Mouse (Mus musculus) cerebellum, adult (tissue): ENCODE measurements around the gene Olfr203.
"Not testable (repeated sequence)": the region's sequence is repeated elsewhere in the genome, so short reads cannot be mapped to it uniquely, and the experiment has no call there.

Source experiments
- ATAC-seq: cut with Nextera tagmentation; 2 replicates; pipeline ENCODE4 v1.9.2; 2017; ENCODE audit warnings: mild to moderate bottlenecking, moderate library complexity, mixed read lengths; ENCODE audit not compliant: insufficient number of reproducible peaks, low FRiP score, low TSS enrichment

Olfr203 gene

DNA sequence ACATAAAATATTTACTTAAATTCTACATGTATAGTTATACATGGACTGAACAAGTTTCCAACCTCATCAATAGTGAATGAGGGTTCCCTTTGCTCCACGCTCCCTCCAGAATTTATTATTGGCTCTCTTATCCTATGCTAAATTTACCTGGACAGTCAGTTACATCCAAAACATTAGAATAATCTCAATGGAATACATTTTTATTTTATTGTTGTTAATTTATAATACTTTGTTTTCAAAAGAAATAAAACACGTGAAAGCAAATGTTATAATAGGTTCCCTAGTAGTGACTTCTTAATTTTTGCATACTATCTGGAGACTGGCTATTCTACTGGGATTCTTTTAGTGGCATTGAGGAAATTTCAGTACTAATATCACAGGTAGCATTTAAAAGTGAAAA is at the start of gene Olfr203:
Gene Olfr203 (plus strand): TSS at position 301 of the 400 bp plus-strand sequence.
- ATAC-seq, result no peak

DNA sequence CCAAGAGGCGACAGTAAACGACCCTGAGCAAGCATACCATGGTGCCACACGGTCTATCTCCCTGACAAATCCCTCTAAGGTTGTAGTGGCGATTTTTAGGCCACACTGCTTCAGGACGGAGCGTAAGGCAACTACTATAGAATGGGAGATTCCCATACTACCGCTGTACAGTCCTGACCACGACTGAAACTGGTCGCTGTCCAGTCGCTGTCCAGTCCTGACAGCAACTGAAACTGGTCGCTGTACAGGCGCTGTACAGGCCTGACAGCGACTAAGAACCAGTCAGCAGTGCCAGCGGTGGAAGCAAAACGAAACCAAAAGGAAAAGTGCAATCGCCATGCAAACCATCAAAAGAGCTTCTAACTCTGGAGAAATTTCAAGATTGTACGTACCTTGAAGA is 49.0 kb upstream of the Olfr203 start:
- ATAC-seq, result no peak

DNA sequence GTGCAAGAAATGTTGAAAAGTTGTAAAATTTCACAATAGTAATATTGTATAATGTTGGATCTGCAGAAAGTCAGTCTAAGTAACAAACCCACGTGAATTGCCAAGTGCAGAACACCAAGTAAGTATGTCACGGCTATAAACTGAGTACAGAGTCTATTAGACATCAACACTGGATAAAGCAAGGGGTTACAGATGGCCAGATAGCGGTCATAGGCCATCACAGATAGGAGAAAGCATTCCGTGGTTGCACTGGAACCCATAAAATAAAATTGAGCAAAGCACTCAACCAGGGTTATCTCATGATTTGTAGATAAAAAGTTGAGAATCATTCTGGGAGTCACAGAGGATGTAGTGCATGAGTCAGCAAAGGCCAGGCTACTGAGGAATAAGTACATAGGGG is 29.6 kb upstream of the Olfr203 start:
- ATAC-seq, result not testable (repeated sequence)

DNA sequence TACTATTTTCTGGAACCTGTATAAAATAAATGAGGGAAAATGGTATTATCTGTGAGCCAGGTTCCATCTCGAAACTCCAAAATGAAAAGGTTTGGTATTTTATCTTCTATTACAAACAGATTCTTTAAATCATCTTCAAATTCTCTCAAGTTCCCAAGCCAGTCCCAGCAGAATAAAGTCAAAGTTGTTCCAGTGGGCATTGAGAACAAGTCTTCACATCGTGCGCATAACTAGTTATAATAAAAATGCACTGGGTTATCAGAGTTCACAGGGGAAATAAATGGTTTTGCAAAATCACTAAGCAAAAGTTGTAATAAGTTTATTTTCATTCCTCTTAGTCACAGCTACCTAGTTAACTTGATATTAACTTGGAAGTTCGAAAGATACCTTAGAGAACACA is 26.1 kb upstream of the Olfr203 start, which contains the start of gene Olfr201:
Gene Olfr201 (minus strand): TSS at position 101 of the 400 bp plus-strand sequence.
- not testable (repeated sequence) for ATAC-seq

DNA sequence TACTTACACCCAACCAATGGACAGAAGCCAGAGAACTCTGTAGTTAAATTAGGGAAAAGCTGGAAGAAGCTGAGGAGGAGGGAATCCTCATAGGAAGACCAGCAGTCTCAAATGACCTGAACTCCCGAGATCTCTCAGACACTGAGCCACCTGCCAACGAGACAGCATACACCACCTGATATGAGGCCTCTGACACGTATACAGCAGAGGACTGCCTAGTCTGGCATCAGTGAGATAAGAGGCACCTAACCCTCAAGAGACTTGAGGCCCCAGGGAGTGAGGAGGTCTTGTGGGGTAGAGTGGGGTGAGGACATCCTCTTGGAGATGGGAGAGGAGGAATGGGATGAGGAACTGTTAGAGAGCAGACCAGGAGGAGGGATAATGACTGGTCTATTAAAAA is 18.1 kb upstream of the Olfr203 start:
- ATAC-seq, result no peak

DNA sequence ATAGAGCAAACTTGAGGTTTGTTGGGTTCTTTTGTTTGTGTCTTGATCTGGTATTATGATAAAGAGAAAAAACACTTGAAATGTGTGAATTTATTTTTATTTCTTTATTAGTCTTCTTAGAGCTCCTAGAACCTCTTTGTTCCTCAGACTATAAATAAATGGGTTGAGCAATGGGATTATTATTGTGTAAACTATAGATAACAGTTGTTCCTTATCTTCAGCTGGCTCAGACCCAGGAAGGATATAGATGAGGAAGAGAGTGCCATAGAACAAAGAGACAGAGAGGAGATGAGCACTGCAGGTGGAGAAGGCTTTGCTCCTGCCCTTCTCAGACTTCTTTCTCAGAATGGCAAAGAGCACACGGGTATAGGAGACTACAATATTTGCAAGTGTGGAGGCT is 15.2 kb upstream of the Olfr203 start:
- ATAC-seq, result no peak

DNA sequence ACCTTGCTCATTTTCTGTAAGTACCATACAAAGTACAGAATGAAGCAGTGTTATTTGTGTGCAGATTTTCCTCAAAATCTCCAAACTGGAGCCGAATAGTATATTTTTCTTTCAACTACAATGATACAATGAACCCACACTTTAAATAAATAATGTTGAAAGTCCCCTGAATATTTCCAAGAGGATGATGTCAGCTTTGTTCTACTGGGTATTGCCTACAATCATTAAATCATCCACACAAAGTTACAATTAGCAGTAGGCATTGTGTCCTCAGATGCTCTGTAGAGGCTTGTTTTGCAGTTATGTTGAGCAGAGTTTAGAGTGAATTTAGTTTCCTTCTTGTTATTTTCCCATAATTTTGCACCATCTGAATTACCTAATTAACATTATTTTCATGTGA is 12.0 kb upstream of the Olfr203 start, which contains the start of gene Olfr202:
Gene Olfr202 (minus strand): TSS at position 101 of the 400 bp plus-strand sequence.
- ATAC-seq, result no peak

DNA sequence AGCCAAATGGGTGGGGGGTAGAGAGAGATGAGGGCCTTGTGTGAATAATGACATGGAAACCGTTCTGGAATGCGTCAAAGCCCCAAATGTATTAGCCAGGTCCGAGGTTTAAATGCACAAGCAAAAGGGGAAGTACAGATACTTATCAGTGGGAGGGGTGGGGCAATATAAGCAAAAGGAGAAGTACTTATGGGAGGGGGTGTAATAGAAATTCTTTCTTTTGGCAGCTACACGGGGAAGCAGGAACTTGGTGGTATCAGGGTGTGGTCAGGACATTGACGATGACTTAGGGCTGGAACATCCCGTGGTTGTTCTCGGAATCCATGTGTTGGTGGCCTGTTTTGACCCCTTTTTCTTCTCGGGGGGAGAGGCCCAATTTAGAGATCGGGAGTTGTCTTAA is 11.1 kb upstream of the Olfr203 start:
- ATAC-seq, result not testable (repeated sequence)

DNA sequence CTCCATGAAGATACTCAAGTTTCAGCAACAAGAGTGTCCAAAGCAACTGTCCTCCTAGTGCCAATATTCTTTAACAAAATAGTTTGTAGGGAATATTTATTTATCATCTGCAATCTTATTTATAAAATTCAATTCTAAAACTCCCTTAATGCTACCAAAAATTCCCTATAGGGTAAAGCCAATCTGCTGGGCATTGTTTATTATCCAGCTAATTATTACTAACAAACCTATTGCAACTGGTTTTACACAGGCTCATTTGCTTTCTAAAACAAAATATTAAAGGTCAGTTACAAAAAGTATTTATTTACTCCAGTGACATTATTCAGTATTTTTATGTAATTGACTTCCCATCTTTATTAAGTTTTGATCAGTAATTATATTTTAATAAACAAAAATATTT is 19.5 kb downstream of the Olfr203 start, which contains the start of gene Olfr204:
Gene Olfr204 (minus strand): TSS at position 101 of the 400 bp plus-strand sequence.
- no peak for ATAC-seq

DNA sequence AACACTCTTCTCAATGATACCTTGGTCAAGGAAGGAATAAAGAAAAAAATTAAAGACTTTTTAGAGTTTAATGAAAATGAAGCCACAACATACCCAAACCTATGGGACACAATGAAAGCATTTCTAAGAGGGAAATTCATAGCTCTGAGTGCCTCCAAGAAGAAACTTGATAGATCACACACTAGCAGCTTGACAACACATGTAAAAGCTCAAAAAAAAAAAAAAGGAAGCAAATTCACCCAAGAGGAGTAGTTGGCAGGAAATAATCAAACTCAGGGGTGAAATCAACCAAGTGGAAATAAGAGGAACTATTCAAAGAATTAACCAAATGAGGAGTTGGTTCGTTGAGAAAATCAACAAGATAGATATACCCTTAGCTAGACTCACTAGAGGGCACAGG is 24.6 kb downstream of the Olfr203 start:
- not testable (repeated sequence) for ATAC-seq

DNA sequence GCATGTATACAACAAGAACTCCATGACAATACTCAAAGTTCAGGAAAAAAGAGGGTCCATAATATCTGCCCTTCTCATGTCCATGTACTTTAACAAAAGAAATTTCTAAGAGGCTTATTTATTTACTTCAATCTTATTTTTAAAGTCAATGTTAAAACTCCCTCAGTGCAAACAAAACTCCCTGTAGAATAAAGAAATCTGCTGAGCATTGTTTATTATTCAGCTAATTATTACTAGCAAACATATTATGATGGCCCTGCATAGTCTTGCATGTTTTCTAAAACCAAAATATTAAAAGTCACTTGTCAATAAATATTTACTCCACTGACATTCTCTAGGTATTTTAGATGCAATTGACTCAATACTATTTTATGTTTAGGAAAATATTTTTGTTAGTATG is 32.4 kb downstream of the Olfr203 start, which contains the start of gene Olfr205:
Gene Olfr205 (minus strand): TSS at position 101 of the 400 bp plus-strand sequence.
- ATAC-seq, result no peak

DNA sequence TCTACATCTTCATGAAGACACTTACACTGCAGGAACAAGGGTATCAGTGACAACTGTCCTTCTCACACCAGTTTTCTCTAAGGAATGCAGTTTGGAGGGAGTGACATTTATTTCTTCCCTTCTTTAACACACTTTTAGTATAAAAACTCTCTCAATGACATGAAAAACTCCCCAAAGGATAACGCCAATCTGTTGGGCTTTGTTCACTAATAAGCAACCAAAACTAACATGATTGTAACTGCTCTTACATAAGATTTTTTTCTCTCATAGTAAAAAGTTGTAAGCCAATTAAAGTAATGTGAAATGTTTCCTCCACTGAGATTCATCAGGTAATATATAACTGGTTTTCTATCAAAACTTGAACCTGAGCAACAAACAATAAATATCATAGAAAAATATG is 50.5 kb downstream of the Olfr203 start, which contains the start of gene Olfr206:
Gene Olfr206 (minus strand): TSS at position 101 of the 400 bp plus-strand sequence.
- no peak for ATAC-seq
